Mouse (Mus musculus): ENCODE data around the gene Rtl3.

Rtl3 gene

DNA sequence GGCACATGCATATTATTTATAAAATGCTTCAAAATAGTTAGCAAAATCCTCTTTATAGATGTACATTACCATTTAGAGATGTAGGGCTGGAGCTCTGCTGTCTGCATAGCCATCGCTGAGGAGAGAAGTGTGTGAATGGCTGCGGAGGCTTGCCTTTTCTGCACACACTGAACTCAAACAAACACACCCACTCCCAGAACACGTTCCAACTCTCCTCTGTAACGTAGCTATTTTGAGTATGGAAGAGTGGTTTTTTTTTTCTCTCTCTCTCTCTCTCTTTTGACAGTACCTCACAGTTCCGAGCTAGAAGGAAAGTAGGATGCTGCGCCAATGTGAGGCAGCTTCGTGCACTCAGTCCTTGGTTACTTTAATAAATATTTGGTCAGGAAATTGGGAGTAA, at the start of gene Rtl3:
Gene Rtl3, minus strand, starts transcription at position 236 of the 400 bp plus-strand sequence.
- DNase-seq (ENCODE audit: low spot score in 2 of 2): no peak

DNA sequence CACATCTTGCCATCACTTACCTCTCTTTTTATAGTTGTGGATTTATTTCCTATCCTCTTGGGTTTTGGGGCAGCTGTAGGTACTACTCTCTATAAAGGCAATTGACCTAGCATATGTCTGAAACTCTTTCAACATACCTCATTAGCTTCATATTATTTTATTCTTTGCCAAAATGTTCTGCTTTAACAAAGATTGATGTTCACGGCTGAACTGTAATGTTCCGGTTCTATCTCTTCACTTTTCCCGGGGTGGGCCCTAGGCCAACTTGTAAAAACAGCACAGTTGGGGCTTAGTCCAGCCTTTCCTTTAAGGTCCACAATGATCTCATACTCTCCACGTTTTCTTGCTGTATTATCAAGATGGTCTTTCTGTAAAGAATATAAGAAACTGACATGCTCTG, 31.9 kb upstream of the Rtl3 start:
- DNase-seq (ENCODE audit: low spot score in 2 of 2): no peak

DNA sequence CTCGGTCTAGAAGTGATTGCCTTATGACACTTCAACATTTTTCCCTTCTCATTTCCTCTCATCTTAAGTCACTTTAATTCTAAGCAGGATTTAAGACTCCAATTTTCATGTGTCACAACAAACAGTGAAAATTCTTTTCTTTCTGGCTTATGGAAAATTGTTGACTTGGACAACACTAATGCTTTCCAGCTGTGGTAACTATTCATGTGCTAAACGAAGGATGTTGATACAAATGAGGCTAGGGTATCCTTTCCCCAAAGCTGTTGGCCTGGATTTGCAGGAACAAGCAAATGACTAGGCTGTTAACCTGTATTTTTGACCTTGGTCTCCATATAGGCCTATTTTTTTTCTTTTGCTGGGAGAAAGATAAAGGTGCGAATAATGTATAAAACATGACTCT, 31.4 kb upstream of the Rtl3 start:
- DNase-seq (ENCODE audit: low spot score in 2 of 2): no peak

DNA sequence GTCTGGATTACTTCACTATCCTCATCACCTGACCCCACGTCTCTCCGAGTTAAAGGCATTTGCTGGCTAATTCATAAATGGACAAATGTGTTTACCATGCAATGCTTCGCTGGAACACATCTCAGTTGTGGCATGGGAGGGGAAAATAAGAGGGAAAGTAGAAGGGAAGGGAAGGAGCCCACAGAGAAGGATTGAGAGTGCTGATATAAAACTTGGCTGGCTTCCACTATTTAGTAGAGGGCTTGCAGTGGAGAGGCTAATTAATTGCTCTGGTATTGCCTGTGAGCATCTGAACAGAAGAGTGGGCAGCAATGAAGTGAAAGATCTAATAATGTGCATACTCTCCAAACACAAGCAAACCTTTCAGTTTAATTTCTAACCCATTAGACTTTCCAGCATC, 31.0 kb upstream of the Rtl3 start:
- DNase-seq (ENCODE audit: low spot score in 2 of 2): no peak

DNA sequence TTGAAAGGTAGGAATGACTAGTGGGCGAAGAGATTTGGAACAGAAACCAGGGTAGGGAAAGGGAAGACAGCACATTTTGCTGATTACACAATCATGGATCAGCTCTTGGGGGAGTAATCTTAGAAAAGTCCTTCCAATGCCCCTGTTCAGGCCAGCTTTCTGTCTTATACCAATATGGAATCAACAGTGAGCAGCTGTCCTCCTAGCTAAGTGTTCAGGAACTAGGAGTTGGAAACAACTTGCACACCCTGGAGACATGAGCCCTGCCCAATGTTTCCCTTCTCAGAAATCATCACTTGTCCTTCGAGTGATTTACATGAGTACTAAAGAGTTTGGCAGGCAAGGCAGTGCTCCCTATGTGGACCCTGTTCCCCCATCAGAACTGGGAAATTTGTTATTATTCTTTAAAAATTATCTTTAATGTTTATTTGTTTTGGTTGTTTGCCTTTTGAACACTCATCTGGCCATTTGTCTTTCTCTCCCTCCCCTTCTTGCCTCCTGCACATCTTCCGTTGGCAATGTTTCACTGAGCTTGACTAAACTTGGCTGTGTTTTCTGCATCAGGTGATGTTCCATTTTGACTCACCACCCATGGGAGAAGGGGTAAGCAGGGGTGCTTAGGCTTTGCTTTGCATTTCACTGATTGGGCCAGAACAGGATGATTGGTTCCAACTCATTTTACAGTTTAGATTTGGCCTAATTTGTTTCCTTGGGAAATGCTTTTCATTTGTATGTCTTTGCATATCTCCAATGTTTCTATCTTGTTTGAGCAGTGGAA, 13.3 kb upstream of the Rtl3 start:
- DNase-seq (ENCODE audit: low spot score in 2 of 2): peak; percentile 41 to 47

DNA sequence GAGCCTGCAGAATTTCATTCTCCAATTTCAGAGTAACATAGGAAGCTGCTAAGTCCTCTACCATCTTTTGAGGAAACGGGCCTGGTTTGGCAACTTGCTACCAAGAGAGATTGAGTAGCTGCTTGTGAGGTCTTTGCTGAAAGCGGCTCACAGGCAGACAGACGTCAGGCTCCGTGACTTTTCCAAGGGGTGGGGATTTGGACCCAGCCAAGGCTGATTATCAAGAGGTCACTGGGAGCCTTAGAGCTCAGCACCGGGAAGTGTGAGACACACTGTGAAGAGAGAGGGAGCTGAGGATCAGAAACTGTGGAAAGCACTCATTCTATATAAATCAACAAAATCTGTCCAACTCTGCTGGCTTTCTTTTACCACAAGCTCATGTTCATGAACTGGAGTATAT, 853 bp downstream of the Rtl3 start:
- DNase-seq (ENCODE audit: low spot score in 2 of 2): peak; percentile 27 to 49

DNA sequence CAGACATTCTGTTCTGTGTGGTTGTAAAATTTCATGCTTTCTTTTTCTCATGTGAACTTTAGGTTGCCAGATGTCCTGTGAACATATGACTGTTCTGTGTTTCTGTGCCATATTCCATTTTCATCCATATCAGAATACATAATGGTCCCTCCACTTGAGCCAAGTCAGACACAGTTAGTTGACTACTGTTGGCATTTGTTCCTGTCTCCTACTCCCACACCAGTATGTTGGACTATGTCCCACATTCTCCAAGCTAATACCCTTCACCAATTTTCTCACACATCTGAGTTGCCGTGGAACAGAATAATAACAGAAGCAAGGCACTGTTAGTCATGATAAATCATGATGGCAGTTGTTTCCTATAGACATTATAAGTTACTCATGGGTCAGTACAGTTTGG, 9.9 kb downstream of the Rtl3 start:
- DNase-seq (ENCODE audit: low spot score in 2 of 2): no peak

DNA sequence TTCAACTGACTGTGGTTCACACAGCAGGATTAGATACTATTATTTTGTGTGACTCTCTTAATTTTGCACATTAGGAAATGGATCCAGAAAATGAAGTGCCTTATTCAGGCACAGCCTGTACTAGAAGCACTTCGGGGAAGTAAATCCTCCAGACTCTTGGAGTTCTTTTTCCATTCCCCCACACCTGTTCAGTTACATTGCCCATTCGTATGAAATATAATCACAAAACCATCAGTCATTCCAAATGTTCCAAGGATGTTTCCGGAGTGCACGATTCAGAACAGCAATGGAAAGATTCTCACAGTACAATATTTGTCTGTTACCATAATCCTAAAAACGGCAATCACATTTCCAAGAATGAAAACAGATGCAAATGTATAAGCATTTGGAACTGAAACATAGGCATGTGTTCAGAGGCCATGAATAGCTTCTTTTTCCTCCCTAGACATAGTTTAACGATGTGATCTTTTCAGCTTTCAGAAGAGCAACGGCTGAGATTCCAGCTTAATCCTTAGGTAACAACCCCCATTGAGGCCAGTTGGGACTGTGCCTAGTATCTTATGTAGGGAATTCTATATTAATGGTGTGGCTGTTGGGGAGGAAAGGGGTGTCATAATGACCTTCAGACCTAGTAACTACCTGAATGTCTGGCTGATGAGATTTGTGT, 30.8 kb downstream of the Rtl3 start:
- no peak for DNase-seq (ENCODE audit: low spot score in 2 of 2)

DNA sequence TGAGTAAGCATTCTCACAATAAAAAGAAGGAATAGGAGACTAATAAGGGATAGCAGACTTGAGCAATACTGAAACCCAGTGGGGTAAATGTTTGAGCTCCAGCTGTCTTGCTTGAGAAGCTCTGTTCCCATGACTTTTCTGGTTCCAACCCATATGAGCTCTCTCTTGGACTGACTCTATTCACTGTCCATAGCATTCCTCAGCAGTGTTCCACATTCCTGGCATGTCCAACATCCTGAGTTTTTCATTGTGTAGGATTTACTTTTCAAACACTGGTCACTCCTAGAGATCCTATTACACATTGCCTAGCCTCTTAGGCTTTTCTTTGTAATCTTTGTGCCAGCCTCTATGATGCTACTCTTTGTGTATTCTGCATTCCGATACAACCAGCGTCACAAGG, 36.1 kb downstream of the Rtl3 start:
- no peak for DNase-seq (ENCODE audit: low spot score in 2 of 2)

DNA sequence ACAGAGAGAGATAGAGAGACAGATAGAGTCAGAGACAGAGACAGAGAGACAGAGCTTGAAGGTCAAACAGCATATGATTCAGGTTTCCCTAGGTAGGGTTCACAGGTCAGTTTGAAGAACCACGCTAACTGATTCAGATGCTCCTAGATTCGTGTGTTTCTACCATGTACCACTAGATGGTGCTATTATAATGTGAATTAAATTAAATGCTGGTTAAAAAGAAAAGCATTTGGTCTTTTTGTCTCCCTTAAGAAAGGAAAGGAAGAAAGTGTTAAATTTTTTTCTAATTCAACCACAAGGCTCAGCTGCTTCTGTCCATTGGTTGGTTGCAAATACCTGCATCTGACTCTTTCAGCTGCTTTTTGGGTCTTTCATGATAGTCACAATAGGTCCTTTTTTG, 45.8 kb downstream of the Rtl3 start:
- DNase-seq (ENCODE audit: low spot score in 2 of 2): no peak
